Mouse (Mus musculus) right cerebral cortex, postnatal 14 days (tissue): ENCODE data around the gene Lyl1.
"Not testable (repeated sequence)": the region's sequence is repeated elsewhere in the genome, so short reads cannot be mapped to it uniquely, and the experiment has no call there.

Experiments used
- DNase-seq: peaks from one replicate; pipeline ENCODE4 v3.0.0; 2022

Gene Lyl1

GRCm38 (mm10) chr8:84668731-84669485, 32.3 kb upstream of the Lyl1 start:
- no peak for DNase-seq

DNA sequence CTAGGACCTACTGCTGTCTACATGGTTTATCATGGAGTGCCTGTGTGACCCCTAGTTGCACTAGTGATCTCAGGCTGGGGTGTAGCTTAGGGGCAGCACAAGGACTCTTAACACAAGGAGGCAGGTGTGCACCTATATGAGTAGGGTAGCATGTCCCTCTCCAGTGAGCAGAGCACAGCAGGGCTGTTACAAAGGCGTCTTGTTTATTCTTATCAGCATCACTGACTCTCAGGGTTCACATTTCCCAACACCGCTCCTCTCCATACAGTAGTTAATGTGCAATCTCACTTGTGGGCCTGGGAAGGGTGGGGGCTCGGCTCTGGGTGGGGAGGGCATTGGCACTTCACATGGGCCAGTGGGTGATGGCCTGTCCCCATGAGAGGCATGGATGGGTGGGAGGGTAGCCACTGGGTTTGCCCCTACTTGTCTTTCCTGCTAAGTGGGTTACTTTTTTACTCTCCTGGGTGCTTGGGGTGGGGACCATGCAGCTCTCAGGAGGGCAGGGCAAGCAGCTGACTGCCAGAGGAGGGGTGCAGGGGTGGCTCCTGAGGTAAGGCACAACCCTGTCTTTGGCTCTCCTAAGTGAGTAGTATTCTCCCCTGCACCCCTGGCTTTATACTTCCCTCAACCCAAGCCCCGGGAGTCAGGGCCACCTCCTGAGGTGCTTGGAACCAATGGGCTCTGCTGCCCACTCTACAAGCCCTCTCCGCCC, 30.8 kb upstream of the Lyl1 start:
- DNase-seq = not testable (repeated sequence)

DNA sequence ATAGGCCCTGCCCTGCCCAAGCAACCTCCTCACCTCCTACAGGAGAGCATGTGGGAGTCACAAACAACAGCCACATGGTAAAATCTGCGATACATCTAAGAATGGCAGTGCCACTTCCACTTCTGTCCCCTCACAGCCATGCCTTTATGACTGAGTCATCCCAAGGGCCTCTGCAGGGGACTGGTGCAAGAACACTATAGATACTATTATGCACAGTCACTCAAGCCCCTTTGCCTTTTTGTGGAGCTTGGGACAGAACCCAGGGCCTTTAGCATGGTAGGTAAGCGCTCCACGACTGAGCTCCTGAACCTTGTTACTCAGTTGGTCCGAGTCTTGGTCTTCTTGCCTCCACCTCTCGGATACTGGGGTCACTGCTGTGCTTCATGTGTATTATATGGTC, 24.0 kb upstream of the Lyl1 start:
- DNase-seq = no peak

DNA sequence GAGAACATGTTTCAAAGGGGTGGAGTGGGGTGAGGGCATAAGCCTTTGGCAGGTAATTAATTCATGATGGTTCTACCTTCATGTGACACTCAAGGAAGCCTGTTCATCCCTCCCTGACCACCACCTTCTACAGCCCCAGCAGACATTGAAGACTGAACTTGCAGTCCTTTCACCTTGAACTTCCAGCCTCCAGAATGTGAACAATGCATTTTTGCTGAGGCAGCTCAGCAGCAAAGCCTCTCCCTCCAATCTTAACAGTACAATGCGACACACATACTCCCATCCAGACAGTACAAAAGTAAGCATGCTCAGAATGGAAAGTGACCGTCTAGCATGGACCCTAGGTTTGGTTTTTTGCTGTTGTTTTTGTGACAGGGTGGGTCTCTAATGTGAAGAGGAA, 19.8 kb upstream of the Lyl1 start:
- DNase-seq = no peak

GRCm38 (mm10) chr8:84682257-84682656, 19.0 kb upstream of the Lyl1 start:
- DNase-seq = no peak

DNA sequence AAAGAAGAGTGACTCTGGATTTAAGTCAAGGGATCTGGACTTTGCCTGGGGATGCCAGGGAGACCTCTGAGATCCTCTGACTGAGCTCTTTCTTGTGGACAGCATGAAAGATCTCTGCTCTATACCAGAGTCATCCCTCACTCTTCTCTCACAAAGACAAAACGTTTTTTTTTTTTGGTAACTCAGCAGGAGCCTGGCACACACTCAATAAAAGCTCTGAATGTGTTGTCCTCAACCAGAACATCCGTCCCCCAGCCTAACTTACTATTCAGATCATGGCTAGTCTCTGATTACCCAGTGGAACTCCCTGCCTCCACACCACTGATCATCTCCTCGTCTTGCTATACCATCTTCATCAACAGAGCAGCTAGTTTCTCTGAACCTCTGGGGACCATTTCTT, 16.7 kb upstream of the Lyl1 start:
- DNase-seq = no peak

DNA sequence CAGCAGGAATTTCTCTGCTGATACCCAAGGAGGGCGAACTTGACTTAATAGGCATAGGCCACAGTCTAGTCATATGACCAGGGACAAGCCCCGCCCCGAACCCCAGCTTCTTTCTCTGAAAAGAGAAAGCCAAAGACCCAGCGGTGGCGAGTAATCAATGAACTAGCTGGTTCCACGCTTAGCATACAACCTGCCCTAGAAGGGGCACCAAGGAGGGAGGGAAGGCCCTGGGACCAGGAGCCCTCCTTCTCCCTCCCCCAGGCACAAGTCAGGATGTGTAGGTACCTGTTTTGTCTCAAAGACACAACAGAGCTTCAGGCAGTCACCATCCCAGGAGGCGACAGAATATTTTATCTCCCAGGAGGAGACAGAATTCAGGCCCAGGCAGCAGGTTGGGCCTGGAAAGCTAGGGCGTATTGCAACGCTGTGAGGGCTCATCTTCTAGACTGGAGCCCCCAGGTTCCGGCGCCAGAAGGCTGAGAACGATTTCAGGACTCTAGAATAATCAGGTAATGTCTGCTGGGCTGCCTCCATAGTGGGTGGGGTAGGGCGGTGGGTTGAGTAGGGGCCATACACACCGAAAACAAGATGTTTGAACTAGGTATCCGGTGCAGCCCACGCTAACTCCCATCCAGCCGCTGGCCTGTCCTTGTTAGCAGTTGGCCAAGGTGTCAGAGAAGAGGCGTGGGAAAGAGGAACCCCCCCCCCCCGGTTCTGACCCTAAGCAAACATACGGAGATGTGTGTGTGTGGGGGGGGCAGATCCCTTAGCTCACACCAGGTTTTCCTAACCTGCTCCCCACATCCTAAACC, 14.9 kb upstream of the Lyl1 start, which contains the start of gene Trmt1:
Gene Trmt1, plus strand, starts transcription at position 117 of the 812 bp plus-strand sequence.
- no peak for DNase-seq

DNA sequence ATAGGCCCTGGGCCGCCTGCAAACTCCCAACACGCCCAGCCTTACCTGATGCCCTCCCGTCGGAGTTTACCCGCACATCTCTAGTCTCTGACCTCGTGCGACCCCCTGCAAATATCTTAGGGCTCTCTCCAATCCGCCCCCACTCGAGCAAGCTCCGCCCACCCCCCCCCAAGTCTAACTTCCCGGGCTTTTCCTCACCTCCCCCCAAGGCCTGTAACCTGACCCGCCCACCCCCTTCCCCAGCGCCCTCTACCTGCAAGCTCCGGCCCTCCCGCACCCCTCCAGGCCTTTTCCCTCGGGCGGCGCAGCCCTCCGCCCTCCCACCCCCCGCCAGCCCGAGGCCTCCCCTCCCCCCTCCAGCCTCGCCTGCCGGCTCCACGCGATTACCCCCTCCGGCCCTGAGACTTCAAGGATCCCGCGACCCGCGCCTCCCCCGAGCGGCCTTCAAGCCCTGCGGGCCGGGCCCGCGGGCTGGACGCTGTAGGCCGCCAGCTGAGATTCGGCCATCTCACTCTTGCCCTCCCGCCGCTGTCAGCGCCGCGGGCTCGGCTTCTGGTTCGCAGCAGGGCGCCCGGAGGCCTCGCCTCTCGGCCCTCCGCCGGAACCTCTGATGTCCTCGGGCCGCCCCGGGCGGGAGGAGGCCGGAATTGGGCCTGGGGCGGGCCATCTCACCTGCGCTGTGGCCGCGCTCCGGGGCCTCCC, 14.1 kb upstream of the Lyl1 start:
- DNase-seq = no peak

- DNase-seq = peak; percentile 88
Measured at GRCm38 (mm10) chr8:84687705-84688100, 13.6 kb upstream of the Lyl1 start, which contains the start of gene Nacc1. Gene Nacc1, minus strand, starts transcription at chr8:84687862.

GRCm38 (mm10) chr8:84689091-84689915, 12.0 kb upstream of the Lyl1 start:
- DNase-seq = peak; percentile 81

GRCm38 (mm10) chr8:84693332-84693731, 7.9 kb upstream of the Lyl1 start:
- no peak for DNase-seq

- no peak for DNase-seq
Measured at GRCm38 (mm10) chr8:84695140-84695539, 6.1 kb upstream of the Lyl1 start.

DNA sequence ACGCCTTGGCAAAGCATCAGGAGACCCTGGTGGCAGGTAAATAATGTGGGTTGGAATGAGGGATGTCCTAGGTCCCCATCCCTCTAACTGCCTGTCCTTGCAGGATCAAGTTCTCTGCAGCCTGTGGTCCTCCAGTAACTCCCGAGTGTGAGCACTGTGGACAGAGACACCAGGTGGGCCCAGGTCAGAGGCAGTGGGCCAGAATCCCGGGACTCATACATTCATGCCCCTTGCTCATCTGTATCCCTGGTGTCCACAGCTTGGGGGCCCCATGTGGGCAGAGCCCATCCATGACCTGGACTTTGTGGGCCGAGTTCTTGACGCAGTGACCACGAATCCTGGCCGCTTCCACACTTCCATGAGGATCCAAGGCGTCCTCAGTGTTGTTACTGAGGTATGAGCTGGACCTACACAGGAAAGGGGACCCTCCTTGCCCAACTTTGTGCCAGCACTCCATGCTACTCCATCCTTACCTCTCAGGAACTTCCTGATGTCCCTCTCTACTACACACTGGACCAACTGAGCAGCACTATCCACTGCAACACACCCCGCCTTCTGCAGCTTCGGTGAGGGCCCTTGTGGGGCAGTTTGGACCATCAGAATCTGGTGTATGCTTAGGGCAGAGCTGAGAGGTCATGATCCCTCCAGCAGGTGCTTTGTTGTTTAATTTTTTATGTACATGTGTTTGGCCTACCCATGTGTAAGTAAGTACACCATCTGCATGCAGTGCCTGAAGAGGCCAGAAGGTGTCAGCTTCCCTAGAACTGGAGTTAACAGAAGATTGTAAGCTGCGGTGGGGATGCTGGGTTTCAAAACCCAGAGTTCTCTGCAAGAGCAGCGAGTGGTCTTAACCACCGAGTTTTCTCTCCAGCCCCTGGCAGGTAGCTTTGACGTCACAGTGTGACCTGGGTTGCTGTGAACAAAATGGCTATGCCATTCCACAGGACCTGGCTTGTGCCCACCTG, 3.8 kb upstream of the Lyl1 start:
- DNase-seq = peak; percentile 66

DNA sequence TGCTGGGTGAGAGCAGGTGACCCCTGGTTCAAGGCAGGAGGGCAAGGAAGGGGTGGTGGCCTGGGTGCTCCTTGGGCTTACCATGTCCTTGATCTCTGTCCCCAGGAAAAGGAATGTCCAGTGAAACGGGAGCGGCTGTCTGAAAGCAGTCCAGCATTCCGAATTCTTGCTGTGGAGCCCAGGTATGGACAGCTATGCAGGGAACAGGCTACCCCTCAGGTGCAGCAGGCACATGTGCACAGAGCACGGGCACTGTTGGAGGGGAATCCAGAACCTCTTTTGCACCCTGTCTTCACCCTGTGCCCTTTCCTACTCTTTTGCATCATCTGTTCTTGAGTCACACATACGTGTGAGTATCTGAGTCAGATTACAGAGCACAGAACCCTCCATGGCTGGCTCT, 3.0 kb upstream of the Lyl1 start:
- no peak for DNase-seq

DNA sequence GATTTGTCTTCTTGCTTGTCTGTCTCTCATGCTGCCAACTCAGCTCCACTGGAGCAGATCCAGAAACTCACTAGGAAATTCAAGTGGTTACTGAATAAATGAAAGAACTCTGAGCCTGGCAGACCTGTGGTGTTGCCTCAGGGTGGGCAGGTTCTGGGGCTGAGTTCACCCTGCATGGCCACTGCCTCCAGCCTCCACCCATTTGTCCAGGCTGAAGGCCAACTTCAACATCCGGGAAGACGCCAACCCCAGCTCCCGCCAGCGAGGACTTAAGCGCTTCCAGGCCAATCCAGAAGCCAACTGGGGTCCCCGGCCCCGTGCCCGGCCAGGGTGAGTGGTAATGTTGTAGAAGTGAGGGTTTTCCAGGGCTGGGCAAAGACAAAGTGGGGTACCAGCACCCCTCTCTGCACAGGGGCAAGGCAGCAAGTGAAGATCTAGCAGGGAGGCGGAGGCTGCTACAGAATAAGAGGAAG, 2.3 kb upstream of the Lyl1 start:
- peak; percentile 12 for DNase-seq

- DNase-seq = peak; percentile 69
Measured at GRCm38 (mm10) chr8:84699861-84700322, 1.4 kb upstream of the Lyl1 start.

- DNase-seq = no peak
Measured at GRCm38 (mm10) chr8:84700526-84700925, 731 bp upstream of the Lyl1 start.

GRCm38 (mm10) chr8:84702561-84702960, 1.3 kb downstream of the Lyl1 start:
- DNase-seq = no peak

DNA sequence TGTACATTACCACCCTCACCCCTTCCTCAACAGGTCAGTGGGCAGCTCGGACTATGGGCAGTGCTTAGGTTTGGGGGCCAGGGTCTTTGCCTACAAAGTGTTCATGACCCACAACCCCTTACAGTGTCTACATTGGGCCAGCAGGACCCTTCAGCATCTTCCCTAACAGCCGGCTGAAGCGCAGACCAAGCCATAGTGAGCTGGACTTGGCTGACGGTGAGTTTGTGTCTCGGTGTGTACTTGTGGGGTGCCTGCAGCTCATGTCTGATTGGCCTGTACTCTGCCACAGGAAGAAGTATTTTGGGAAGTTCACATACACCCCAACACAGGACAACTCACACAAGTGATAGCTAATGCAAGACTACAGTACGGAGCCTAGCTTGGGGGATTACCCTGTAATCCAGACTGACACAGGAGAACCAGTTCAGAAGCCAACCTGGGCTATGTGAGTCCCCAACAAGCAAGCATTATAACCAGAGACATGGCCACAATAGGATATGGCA, 1.8 kb downstream of the Lyl1 start:
- DNase-seq = no peak
